Mouse (Mus musculus) urinary bladder, adult 2 months (tissue): ENCODE data around the gene Pars2. TPM values are rescaled to one million over a fixed set of nuclear protein-coding genes. Genes with fewer than 3 reads are reported as not detected.

Source experiments
- DNase-seq: peaks from one replicate; pipeline ENCODE4 v3.0.0; 2022; ENCODE audit warnings: low spot score
- polyA plus RNA-seq: library from polyadenylated mRNA; depleted of rRNA; stranded (reverse); fragments of >200 nt; gene quantifications from 2 replicates; pipeline ENCODE4 v1.2.3, GENCODE M21; 2012; rRNA removed

The Pars2 gene
- polyA plus RNA-seq, 1 experiment: 12.1 TPM

DNA sequence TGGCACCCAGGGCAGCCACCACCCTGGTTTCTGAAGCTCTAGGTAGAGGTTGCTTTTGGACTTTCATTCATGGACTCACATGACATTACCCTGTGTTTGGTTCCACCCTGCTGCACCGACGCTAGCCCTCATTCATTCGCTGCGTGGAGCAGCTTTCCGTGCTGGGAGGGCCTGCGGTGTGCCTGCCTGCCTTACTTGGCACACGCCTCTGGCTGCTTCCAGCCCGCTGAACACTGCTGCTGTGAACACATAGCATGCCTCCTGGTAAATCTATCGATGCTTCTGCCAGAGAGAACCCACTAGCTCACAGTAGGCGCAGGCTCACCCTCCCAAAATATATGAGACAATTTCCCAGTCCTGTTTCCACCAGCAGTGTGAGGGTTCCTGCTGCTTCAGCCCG lies 53.5 kb downstream of the Pars2 start:
- no peak for DNase-seq

Other genes with a start within 250 kb of the Pars2 start
- gene Pcsk9, start 186.7 kb upstream of the Pars2 start, polyA plus RNA-seq: 1.7 and 2.0 TPM in 2 replicates
- gene Bsnd, start 158.8 kb upstream of the Pars2 start, polyA plus RNA-seq: 0.34 and 0.41 TPM in 2 replicates
- gene Dhcr24, start 90.0 kb upstream of the Pars2 start, polyA plus RNA-seq: 52.0 and 55.7 TPM in 2 replicates
- gene Lexm, start 33.8 kb upstream of the Pars2 start, polyA plus RNA-seq: 0.23 and 0.37 TPM in 2 replicates
- gene Ttc22, start 28.6 kb upstream of the Pars2 start, polyA plus RNA-seq: 8.0 and 11.9 TPM in 2 replicates
- 49.4 and 72.4 TPM in 2 replicates for gene Ttc4, start 27.9 kb downstream of the Pars2 start, polyA plus RNA-seq
- 2.0 and 3.6 TPM in 2 replicates for gene Mroh7, start 79.9 kb downstream of the Pars2 start, polyA plus RNA-seq
- gene Fam151a, start 82.8 kb downstream of the Pars2 start, polyA plus RNA-seq: 0.61 and 0.81 TPM in 2 replicates
- 7.2 and 11.2 TPM in 2 replicates for gene Acot11, start 153.9 kb downstream of the Pars2 start, polyA plus RNA-seq